Mouse (Mus musculus) macrophage (primary cell): ENCODE data around the gene Tmem144. TPM values are rescaled to one million over a fixed set of nuclear protein-coding genes. Genes with fewer than 3 reads are reported as not detected.

Experiments used
- H3K27ac ChIP-seq: fragments of 350-480 bp; formaldehyde crosslinking; 2 replicates; pipeline ENCODE4 v1.9.0; 2021
- H3K36me3 ChIP-seq: fragments of 350-480 bp; formaldehyde crosslinking; 2 replicates; pipeline ENCODE4 v1.9.0; 2021; ENCODE audit errors: inconsistent target
- H3K4me3 ChIP-seq: fragments of 350-480 bp; formaldehyde crosslinking; 2 replicates; pipeline ENCODE4 v1.9.0; 2021; ENCODE audit errors: inconsistent target
- H3K79me2 ChIP-seq: fragments of 350-480 bp; formaldehyde crosslinking; 2 replicates; pipeline ENCODE4 v1.9.0; 2021; ENCODE audit errors: inconsistent target
- WGBS: methylation state at CpG from one replicate; pipeline ENCODE4 v1.1.7; 2026; ENCODE audit warnings: inconsistent platforms; ENCODE audit not compliant: missing documents; 5-methylcytosine and 5-hydroxymethylcytosine counted together
- polyA plus RNA-seq: library from polyadenylated mRNA; stranded (reverse); fragments of 250-400 nt; gene quantifications from 3 replicates; pipeline ENCODE4 v1.2.4, GENCODE M21; 2018; ENCODE audit warnings: inconsistent platforms

Tmem144 gene
- polyA plus RNA-seq, 1 experiment from 2014 or later: 15.2 TPM

- Histone ChIP-seq H3K27ac (no peak overlapping the region), H3K4me3 (no peak overlapping the region)
- WGBS: 36% methylated on average over 7 of the region's 7 CpGs
Observed at GRCm38 (mm10) chr3:79883092-79883491, 30.5 kb upstream of the Tmem144 start.

GRCm38 (mm10) chr3:79881645-79882044 lies 29.1 kb upstream of the Tmem144 start:
- no peak overlapping the region for H3K4me3 ChIP-seq
- no peak overlapping the region for H3K27ac ChIP-seq
- 59% methylated on average over 2 of the region's 2 CpGs for WGBS
- H3K79me2 ChIP-seq: peaks cover 5% of the 10 kb centered on the region
- no peaks in the 10 kb centered on the region for H3K36me3 ChIP-seq

More at GRCm38 (mm10) chr3:79883092-79883491, 30.5 kb upstream of the Tmem144 start:
- H3K79me2 ChIP-seq: peaks cover 20% of the 10 kb centered on the region
- no peaks in the 10 kb centered on the region for H3K36me3 ChIP-seq

GRCm38 (mm10) chr3:79879246-79879645 lies 26.7 kb upstream of the Tmem144 start:
- Histone ChIP-seq H3K27ac (no peak overlapping the region), H3K79me2 (no peaks in the 10 kb centered on the region), H3K4me3 (no peak overlapping the region), H3K36me3 (no peaks in the 10 kb centered on the region)
- 85% methylated on average over 9 of the region's 9 CpGs for WGBS

GRCm38 (mm10) chr3:79878350-79878749 lies 25.8 kb upstream of the Tmem144 start:
- no peaks in the 10 kb centered on the region for H3K79me2 ChIP-seq
- 96% methylated on average over 3 of the region's 3 CpGs for WGBS
- H3K4me3 ChIP-seq: no peak overlapping the region
- no peaks in the 10 kb centered on the region for H3K36me3 ChIP-seq
- no peak overlapping the region for H3K27ac ChIP-seq

- Histone ChIP-seq H3K79me2 (no peaks in the 10 kb centered on the region), H3K4me3 (no peak overlapping the region), H3K27ac (no peak overlapping the region), H3K36me3 (no peaks in the 10 kb centered on the region)
- 95% methylated on average over 5 of the region's 5 CpGs for WGBS
Observed at GRCm38 (mm10) chr3:79875471-79875870, 22.9 kb upstream of the Tmem144 start.

GRCm38 (mm10) chr3:79867121-79867709 lies 14.6 kb upstream of the Tmem144 start:
- Histone ChIP-seq H3K27ac (no peak overlapping the region), H3K4me3 (no peak overlapping the region), H3K79me2 (no peaks in the 10 kb centered on the region), H3K36me3 (no peaks in the 10 kb centered on the region)
- WGBS: 67% methylated on average over 1 of the region's 1 CpGs

- WGBS: 97% methylated on average over 9 of the region's 9 CpGs
- Histone ChIP-seq H3K27ac (no peak overlapping the region), H3K36me3 (no peaks in the 10 kb centered on the region), H3K79me2 (no peaks in the 10 kb centered on the region), H3K4me3 (no peak overlapping the region)
Observed at GRCm38 (mm10) chr3:79866526-79866925, 14.0 kb upstream of the Tmem144 start.

- no peak overlapping the region for H3K4me3 ChIP-seq
- no peak overlapping the region for H3K27ac ChIP-seq
- WGBS: 94% methylated on average over 3 of the region's 3 CpGs
- no peaks in the 10 kb centered on the region for H3K36me3 ChIP-seq
- no peaks in the 10 kb centered on the region for H3K79me2 ChIP-seq
Observed at GRCm38 (mm10) chr3:79866089-79866488, 13.5 kb upstream of the Tmem144 start.

GRCm38 (mm10) chr3:79864824-79865223 lies 12.3 kb upstream of the Tmem144 start:
- peak overlapping the region; percentile 96 for H3K27ac ChIP-seq
- no peaks in the 10 kb centered on the region for H3K79me2 ChIP-seq
- H3K36me3 ChIP-seq: no peaks in the 10 kb centered on the region
- 2% methylated on average over 7 of the region's 7 CpGs for WGBS
- H3K4me3 ChIP-seq: no peak overlapping the region

- 85% methylated on average over 3 of the region's 3 CpGs for WGBS
- Histone ChIP-seq H3K36me3 (no peaks in the 10 kb centered on the region), H3K4me3 (no peak overlapping the region), H3K79me2 (no peaks in the 10 kb centered on the region), H3K27ac (no peak overlapping the region)
Observed at GRCm38 (mm10) chr3:79858221-79858620, 5.6 kb upstream of the Tmem144 start.

- no peaks in the 10 kb centered on the region for H3K79me2 ChIP-seq
- H3K4me3 ChIP-seq: no peak overlapping the region
- H3K36me3 ChIP-seq: no peaks in the 10 kb centered on the region
- 91% methylated on average over 5 of the region's 5 CpGs for WGBS
- H3K27ac ChIP-seq: no peak overlapping the region
Observed at GRCm38 (mm10) chr3:79857780-79858179, 5.2 kb upstream of the Tmem144 start.

- 100% methylated on average over 3 of the region's 3 CpGs for WGBS
- Histone ChIP-seq H3K79me2 (no peaks in the 10 kb centered on the region), H3K27ac (peak overlapping the region; percentile 36; the same call in 1 of the 2 replicates), H3K4me3 (no peak overlapping the region), H3K36me3 (no peaks in the 10 kb centered on the region)
Observed at GRCm38 (mm10) chr3:79852108-79852507, 465 bp downstream of the Tmem144 start.

- H3K36me3 ChIP-seq: no peaks in the 10 kb centered on the region
- H3K79me2 ChIP-seq: no peaks in the 10 kb centered on the region
- no peak overlapping the region for H3K27ac ChIP-seq
- H3K4me3 ChIP-seq: no peak overlapping the region
- WGBS: 79% methylated on average over 6 of the region's 6 CpGs
Observed at GRCm38 (mm10) chr3:79850656-79851055, 1.9 kb downstream of the Tmem144 start.

GRCm38 (mm10) chr3:79849621-79850020 lies 3.0 kb downstream of the Tmem144 start:
- H3K36me3 ChIP-seq: no peaks in the 10 kb centered on the region
- 74% methylated on average over 2 of the region's 2 CpGs for WGBS
- no peaks in the 10 kb centered on the region for H3K79me2 ChIP-seq
- H3K4me3 ChIP-seq: no peak overlapping the region
- H3K27ac ChIP-seq: peak overlapping the region; percentile 31

- no peaks in the 10 kb centered on the region for H3K36me3 ChIP-seq
- no peaks in the 10 kb centered on the region for H3K79me2 ChIP-seq
- 58% methylated on average over 3 of the region's 4 CpGs for WGBS
- no peak overlapping the region for H3K27ac ChIP-seq
- H3K4me3 ChIP-seq: no peak overlapping the region
Observed at GRCm38 (mm10) chr3:79848841-79849240, 3.7 kb downstream of the Tmem144 start.

GRCm38 (mm10) chr3:79846633-79847032 lies 5.9 kb downstream of the Tmem144 start:
- peaks cover 3% of the 10 kb centered on the region for H3K79me2 ChIP-seq
- no peak overlapping the region for H3K27ac ChIP-seq
- WGBS: 36% methylated on average over 5 of the region's 5 CpGs
- no peak overlapping the region for H3K4me3 ChIP-seq
- H3K36me3 ChIP-seq: no peaks in the 10 kb centered on the region
